Mouse (Mus musculus): ENCODE measurements around the gene C1ra.
A peak's percentile ranks its signal among the peaks of the same experiment; 100 is the strongest.
"Not testable (repeated sequence)": the region's sequence is repeated elsewhere in the genome, so short reads cannot be mapped to it uniquely, and the experiment has no call there.

Gene C1ra

GRCm38 (mm10) chr6:124485414-124486144, 26.6 kb upstream of the C1ra start:
- DNase-seq (ENCODE audit: low spot score) = no peak

- no peak for DNase-seq (ENCODE audit: low spot score)
These were observed 24.7 kb upstream of the C1ra start for GRCm38 (mm10) chr6:124487509-124487908.

- DNase-seq (ENCODE audit: low spot score) = no peak
These were observed 23.3 kb upstream of the C1ra start for GRCm38 (mm10) chr6:124488952-124489351.

GRCm38 (mm10) chr6:124491427-124491826, 20.8 kb upstream of the C1ra start:
- DNase-seq (ENCODE audit: low spot score) = no peak

DNA sequence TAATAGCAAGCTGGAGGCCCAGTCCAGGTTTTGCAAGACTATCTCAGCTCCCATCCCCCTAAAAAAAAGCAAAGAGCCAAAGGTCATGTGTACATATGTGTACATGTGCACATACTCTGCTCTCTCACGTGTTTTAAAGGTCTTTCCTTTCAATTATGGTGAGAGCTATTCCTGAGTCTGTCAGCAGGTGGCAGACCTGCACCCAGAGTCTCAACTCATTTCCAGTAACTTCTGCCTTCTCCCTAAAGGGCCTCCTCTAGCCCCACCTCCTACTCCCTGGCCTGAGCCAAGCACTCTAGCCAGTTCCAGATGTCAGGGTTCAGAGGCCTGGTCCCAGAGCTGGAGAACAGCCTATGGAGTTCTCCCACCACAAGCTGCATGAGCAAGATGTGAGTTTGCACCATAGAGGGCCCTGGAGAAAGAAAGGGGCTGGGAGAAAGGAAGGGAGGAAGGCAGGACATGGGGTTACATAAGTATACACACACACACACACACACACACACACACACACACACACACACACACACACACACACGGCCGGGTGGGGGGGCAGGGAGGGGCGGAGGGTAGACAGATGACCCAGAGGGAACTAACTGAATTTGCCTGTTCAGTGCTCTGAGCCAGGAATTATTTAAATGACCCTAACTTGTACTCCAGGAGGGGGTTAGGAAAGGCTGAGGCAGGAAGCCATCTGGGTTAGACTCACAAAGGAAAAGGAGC, 19.2 kb upstream of the C1ra start, which contains the start of gene C1rl:
Gene C1rl, plus strand, starts transcription at position 272 of the 720 bp plus-strand sequence.
- DNase-seq (ENCODE audit: low spot score) = peak; percentile 99

DNA sequence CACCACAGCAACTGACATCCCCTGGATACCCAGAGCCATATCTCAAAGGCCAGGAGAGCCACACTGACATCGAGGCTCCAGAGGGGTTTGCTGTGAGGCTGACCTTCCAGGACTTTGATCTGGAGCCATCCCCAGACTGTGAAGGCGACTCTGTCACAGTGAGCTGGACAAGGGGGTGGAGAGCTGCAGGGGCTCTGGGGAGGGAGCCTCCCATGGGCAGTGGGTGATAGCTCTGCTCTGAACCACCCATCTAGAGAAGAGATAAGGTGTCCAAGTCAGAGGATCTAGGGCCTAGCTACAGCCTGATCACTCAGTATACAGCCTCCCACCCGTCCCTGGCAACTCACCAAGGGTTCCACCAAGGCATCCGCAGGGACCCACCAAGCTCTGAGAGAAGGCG, 18.3 kb upstream of the C1ra start:
- no peak for DNase-seq (ENCODE audit: low spot score)

DNA sequence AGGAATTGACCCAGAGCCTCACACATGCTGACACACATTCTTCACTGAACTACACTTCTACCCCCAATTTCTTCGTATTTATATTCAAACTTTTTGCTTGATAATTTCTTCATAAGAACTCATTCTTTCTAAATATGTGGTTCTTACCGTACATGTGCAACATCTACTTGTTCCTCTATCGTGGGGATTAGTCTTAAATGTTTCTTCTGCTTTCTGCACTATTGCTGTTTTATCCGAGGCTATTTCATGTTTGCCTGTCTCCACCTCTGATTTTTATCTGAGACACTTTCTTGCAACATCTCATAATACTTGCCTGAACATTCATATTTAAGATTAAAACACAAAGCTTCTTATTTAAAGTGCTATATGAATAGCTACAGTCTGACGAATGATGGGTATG, 16.2 kb upstream of the C1ra start:
- DNase-seq (ENCODE audit: low spot score) = no peak

DNA sequence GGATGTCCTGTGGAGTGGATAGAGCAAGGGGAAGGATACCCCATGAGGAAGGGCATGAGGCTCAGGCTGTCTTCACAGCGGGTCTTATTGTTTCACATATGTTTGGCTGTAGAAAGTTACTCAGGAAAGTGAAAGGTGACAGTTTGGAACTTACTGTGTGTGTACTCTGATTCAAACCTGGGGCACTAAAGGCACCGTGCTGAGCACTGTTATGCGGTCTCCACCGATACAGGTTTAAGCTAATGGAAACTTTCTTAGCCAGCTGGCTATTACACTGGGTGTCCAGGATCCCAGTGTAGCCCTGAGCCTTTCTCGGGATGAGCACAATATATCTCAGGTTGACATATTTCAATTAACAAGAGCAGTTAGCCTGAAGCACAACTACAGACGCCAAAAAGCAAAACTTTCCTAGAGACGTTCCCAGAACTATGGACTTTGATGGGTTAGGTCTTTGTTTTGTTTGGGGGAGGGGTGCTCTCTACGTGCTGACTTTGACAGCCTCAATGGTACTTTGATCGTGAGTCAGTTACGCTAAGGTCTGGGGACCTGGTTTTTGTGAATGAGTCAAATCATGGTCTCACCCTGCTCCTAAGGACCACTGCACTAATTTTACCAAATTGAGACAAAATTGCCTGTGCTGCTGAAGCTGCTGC, 12.2 kb upstream of the C1ra start:
- no peak for DNase-seq (ENCODE audit: low spot score)

DNA sequence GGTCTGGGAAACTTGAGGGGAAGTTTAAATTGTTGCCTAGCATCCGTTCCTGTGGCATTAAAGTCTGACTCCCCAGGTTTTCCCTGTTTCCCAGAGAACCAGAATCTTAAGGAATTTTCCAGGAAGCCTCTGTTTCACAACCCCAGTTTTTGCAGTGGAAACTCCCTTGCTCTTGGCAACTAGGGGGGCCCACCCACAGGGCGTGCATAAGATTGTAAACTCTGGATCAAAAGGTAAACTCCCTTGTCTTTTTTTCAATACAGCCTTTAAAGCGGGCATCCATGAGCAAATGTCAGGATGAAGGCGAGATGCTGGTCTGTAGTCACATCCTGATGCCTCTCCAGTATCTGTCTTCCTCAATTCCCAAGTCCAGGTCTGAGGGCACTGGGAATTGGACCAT, 10.7 kb upstream of the C1ra start:
- DNase-seq (ENCODE audit: low spot score) = peak; percentile 42

DNA sequence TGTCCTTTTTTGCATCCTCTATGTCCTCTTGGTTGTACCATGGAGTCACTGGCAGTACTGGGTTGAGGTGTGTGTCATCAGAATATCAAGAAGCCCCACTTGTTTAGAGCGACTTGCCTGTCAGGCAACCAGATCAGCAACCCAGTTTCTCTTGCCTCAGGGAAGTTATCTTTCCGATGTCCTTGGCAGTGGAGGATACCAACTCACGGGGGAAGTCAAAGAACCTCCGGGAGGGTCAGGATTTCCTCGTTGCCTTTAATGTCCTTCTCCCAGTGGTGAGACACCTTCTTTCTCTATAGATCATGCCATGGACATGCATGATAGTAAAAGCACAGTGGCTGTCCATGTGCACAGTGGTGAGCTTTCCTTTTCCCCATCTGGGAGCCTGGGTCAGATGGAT, 10.2 kb upstream of the C1ra start:
- DNase-seq (ENCODE audit: low spot score) = no peak

- DNase-seq (ENCODE audit: low spot score) = peak; percentile 14
These were observed 7.2 kb upstream of the C1ra start for GRCm38 (mm10) chr6:124505028-124505427.

DNA sequence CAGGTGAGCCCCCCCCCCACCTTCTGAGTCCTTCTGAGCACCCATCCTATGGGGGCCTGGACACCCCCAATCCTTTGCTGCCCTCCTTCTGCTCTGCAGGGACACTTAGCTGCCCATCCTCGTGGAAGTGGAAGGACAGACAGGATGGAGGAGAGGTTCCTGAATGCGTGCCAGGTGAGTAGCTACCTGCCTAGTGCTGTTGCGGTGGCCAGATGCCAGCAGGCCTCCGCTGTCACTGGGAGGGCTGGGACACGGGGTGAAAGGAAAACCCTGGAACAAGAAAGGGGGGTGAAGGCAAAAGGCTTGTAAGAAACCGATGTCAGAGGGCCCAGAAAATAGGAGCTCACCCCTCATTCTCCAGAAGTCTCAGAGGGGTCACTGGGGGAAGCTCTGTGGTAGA, 5.2 kb upstream of the C1ra start:
- no peak for DNase-seq (ENCODE audit: low spot score)

GRCm38 (mm10) chr6:124508292-124508691, 3.9 kb upstream of the C1ra start:
- no peak for DNase-seq (ENCODE audit: low spot score)

- not testable (repeated sequence) for DNase-seq (ENCODE audit: low spot score)
These were observed 3.0 kb upstream of the C1ra start for GRCm38 (mm10) chr6:124509192-124509591.

DNA sequence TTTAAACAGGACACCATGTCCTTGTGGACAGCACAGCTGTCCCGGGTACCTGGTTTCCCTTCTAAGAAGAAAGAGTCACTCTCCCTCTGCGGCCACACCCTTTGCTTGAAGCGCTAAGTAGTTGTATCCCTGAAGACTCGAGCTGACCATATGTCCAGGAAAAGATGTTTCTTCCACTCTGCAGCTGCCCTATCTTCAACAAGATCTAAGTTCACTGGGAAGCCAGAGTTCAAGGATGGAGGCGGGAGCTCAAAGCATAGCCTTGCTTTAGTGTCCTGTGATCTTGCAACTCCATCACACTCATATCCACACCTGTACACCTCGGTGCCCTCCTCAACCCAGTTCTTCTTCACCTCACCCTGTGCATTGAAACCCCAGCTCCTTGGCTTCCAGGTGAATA, 269 bp upstream of the C1ra start:
- no peak for DNase-seq (ENCODE audit: low spot score)

DNA sequence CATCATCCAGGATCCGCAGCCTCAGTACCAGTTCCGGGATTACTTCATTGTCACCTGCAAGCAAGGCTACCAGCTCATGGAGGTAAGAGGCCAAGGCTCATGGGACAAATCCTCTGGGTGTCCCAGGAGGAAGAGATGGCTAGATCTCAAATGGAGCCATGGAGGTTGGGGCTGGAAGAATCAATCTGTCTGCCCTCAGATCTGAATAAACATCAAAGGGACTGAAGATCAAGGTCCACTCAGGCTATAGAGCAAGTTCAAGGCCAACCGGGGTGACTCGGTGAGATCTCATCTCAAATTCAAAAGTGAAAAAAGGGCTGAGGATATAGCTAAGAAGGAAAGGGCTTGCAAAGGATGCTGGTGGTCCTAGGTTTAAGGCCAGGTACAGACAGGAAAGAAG, 5.5 kb downstream of the C1ra start:
- not testable (repeated sequence) for DNase-seq (ENCODE audit: low spot score)

GRCm38 (mm10) chr6:124522082-124522481, 9.9 kb downstream of the C1ra start:
- not testable (repeated sequence) for DNase-seq (ENCODE audit: low spot score)

DNA sequence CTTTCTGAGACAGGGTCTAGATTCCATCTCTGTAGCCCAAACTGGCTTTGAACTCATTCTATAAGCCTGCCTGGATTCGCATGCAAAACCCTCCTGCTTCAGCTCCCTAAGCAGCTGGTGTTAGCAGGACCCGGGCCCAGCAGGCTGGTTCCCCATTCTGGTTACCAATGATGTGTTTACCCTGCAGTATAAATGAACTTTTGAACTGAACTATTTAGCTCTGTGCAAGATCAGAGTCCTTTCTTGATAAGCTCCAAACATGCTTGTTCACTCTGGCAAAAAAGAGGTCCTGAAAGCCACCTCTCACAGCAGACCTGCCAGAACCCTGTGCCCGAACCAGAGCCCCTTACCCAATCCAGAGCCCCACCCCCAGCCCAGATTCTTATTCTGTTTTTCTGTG, 15.7 kb downstream of the C1ra start:
- no peak for DNase-seq (ENCODE audit: low spot score)

GRCm38 (mm10) chr6:124531077-124531476, 18.9 kb downstream of the C1ra start:
- DNase-seq (ENCODE audit: low spot score) = no peak

DNA sequence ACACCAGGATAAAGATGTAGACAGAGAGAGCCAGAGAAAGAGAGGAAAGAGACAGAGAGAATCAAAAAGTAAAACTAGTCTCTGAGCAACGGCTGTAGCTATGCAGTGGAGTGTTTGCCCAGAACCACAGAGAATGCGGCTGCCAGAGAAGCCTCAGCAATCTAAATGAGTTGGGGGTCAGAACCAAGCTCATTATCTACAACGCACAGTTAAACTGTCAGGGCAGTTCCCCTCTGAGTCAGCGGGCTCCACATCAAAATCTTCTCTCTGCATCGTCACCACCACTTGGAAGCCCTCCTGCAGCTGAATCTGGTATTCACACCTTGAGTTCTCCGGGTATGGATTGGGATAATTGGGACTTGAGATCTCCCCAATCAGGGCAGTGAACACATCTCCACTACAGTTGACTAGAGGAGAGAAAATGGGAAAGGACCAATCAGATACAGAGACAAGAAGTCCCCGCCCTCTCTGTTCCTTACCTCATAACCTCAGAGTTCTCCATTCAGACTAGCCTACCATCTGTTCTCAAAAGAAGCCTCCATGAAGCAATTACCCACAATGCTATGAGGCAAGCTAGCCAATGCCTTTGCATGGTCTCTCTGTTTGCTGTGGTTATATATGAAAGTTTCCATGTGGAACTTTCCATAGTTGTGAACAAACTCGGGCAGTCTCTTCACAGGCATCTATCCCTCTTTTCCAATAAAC, 24.1 kb downstream of the C1ra start:
- not testable (repeated sequence) for DNase-seq (ENCODE audit: low spot score)

DNA sequence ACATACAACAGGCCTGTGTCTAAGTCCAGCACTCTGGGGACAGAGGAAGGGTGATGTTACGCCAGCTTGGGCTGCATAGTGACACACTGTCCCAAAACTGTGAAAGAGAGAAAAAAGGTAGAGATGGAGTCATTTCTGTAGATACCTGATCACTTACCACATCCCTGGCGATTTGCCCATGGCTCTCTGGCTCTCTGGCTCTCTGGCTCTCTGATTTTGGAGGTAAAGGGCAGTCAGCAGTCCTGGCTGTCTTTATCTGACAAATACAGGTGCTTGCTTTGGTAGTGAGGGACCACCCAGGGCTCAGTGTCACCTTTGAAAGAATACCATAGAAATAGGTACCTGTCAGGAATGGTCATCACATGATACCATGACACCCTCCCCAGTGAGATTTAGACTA, 29.0 kb downstream of the C1ra start:
- not testable (repeated sequence) for DNase-seq (ENCODE audit: low spot score)

- peak; percentile 64 for DNase-seq (ENCODE audit: low spot score)
These were observed 30.1 kb downstream of the C1ra start, which contains the start of gene C1s1 for GRCm38 (mm10) chr6:124542284-124542683. Gene C1s1 (minus strand): TSS chr6:124542359.

Data from adipocyte (in vitro differentiated cells).